Mouse (Mus musculus): Measurements from ENCODE around the gene Rufy3.
"Not testable (repeated sequence)": the region's sequence is repeated elsewhere in the genome, so short reads cannot be mapped to it uniquely, and the experiment has no call there.

Gene Rufy3

GRCm38 (mm10) chr5:88564501-88565147, at the start of gene Rufy3:
Gene Rufy3, plus strand, starts transcription at chr5:88565040.
- peak; percentile 84 for DNase-seq (ENCODE audit: extremely low spot score)

- peak; percentile 31 for DNase-seq (ENCODE audit: extremely low spot score)
Observed at GRCm38 (mm10) chr5:88519232-88519631, 45.6 kb upstream of the Rufy3 start.

- no peak for DNase-seq (ENCODE audit: extremely low spot score)
Observed at GRCm38 (mm10) chr5:88527657-88528056, 37.2 kb upstream of the Rufy3 start, which contains the start of gene Jchain. Gene Jchain, minus strand, starts transcription at chr5:88527891.

GRCm38 (mm10) chr5:88530908-88531307, 33.9 kb upstream of the Rufy3 start:
- DNase-seq (ENCODE audit: extremely low spot score): no peak

- no peak for DNase-seq (ENCODE audit: extremely low spot score)
Observed at GRCm38 (mm10) chr5:88534697-88535096, 30.1 kb upstream of the Rufy3 start.

GRCm38 (mm10) chr5:88540845-88541244, 24.0 kb upstream of the Rufy3 start:
- DNase-seq (ENCODE audit: extremely low spot score): no peak

- DNase-seq (ENCODE audit: extremely low spot score): peak; percentile 39
Observed at GRCm38 (mm10) chr5:88542651-88543282, 22.1 kb upstream of the Rufy3 start.

GRCm38 (mm10) chr5:88544411-88544810, 20.4 kb upstream of the Rufy3 start:
- DNase-seq (ENCODE audit: extremely low spot score): not testable (repeated sequence)

GRCm38 (mm10) chr5:88545536-88545935, 19.3 kb upstream of the Rufy3 start:
- no peak for DNase-seq (ENCODE audit: extremely low spot score)

- peak; percentile 17 for DNase-seq (ENCODE audit: extremely low spot score)
Observed at GRCm38 (mm10) chr5:88553271-88554085, 11.4 kb upstream of the Rufy3 start.

GRCm38 (mm10) chr5:88554086-88554886, 10.6 kb upstream of the Rufy3 start, which contains the start of gene Utp3:
Gene Utp3, plus strand, starts transcription at chr5:88554462.
- peak; percentile 99 for DNase-seq (ENCODE audit: extremely low spot score)

- no peak for DNase-seq (ENCODE audit: extremely low spot score)
Observed at GRCm38 (mm10) chr5:88558991-88559390, 5.8 kb upstream of the Rufy3 start.

GRCm38 (mm10) chr5:88561080-88561814, 3.6 kb upstream of the Rufy3 start:
- no peak for DNase-seq (ENCODE audit: extremely low spot score)

- no peak for DNase-seq (ENCODE audit: extremely low spot score)
Observed at GRCm38 (mm10) chr5:88562863-88563780, 1.7 kb upstream of the Rufy3 start.

- peak; percentile 66 for DNase-seq (ENCODE audit: extremely low spot score)
Observed at GRCm38 (mm10) chr5:88565148-88566033, 551 bp downstream of the Rufy3 start.

- no peak for DNase-seq (ENCODE audit: extremely low spot score)
Observed at GRCm38 (mm10) chr5:88566034-88566841, 1.4 kb downstream of the Rufy3 start.

GRCm38 (mm10) chr5:88569541-88569940, 4.7 kb downstream of the Rufy3 start:
- no peak for DNase-seq (ENCODE audit: extremely low spot score)

GRCm38 (mm10) chr5:88574829-88575228, 10.0 kb downstream of the Rufy3 start:
- DNase-seq (ENCODE audit: extremely low spot score): no peak
